Mouse (Mus musculus): ENCODE results near the gene B3gnt4. TPM values are rescaled to one million over a fixed set of nuclear protein-coding genes. Genes with fewer than 3 reads are reported as not detected.

The B3gnt4 gene
- total RNA-seq (2014; rRNA removed) (2.2 and 2.5 TPM in 2 replicates), polyA plus RNA-seq (2015; fragmentation: Nextera tagmentation; extraction: Ambion mirVana) (1.3 and 1.7 TPM in 2 replicates)

DNA sequence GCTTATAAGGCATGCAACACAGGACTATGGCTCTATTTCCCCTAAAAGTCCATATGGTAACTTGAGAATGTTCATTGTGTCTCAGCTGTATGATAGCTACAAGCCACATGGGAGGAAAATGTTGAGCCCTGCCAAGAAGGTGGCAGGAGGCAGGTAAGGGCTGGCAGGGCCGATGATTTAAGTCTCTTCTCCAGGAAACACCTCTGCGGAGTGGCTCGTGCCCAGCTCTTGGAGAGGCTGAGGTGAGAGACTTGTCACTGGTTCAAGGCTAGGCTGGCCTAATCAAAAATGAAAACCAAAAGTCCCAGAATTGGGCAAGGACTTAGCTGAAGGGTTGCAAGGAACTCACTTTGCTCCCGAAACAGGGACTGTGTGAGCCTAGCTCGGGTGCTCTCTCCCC is at the start of gene B3gnt4:
TSS of gene B3gnt4 (plus strand) at position 301 of the 400 bp plus-strand sequence.
- TF ChIP-seq CTCF (IDR thresholded peaks at IDR 0.05; ENCODE audit: low read depth): no peak
- peaks cover 1% of the 10 kb centered on the region; the same call in 1 of the 2 replicates for H3K27me3 ChIP-seq (ENCODE audit: insufficient read depth, low read length)
- H3K4me2 ChIP-seq (ENCODE audit: low read depth): peak within 1 kb of the TSS; percentile 70; the same call in 1 of the 2 replicates
- H3K4me3 ChIP-seq (ENCODE audit: low read depth, low read length): no peak within 1 kb of the TSS
- DNase-seq: no peak
- 0 out of 2 replicates have a peak, but pooled peaks cover 5% of the 10 kb centered on the region for H3K4me1 ChIP-seq (ENCODE audit: insufficient read depth)
- no peak within 1 kb of the TSS for H3K27ac ChIP-seq (ENCODE audit: low read depth, low read length)
- peaks cover 15% of the 10 kb centered on the region for H3K36me3 ChIP-seq (ENCODE audit: insufficient read depth)
- 92% methylated on average over 5 of the region's 5 CpGs for WGBS
- H3K9ac ChIP-seq: no peak within 1 kb of the TSS
- ATAC-seq: no peak
- H3K9me3 ChIP-seq (ENCODE audit: low read length): no peaks in the 10 kb centered on the region

- TF ChIP-seq CTCF (IDR thresholded peaks at IDR 0.05; ENCODE audit: low read depth): no peak
- whole genome bisulfite sequencing: 54% methylated on average over 5 of the region's 5 CpGs
Observed at GRCm38 (mm10) chr5:123461420-123461819, 48.8 kb upstream of the B3gnt4 start.

DNA sequence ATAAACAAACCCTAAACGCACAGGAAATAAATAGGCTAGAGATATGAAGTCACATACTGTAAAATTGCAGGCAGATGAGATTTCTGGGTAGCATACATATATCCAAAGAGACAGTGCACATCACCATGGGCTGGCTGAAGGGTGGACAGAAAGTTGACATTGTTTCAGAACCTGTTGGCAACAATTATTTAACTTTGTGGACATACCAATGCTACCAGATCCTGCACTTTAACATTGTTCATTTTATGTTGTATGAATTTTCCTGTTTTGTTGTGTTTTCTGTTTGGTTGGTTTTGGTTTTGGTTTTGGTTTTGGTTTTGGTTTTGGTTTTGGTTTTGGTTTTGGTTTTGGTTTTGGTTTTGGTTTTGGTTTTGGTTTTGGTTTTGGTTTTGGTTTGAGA is 45.6 kb upstream of the B3gnt4 start:
- TF ChIP-seq CTCF (IDR thresholded peaks at IDR 0.05; ENCODE audit: low read depth): no peak
- Histone ChIP-seq H3K4me1 (ENCODE audit: insufficient read depth) (no peaks in the 10 kb centered on the region), H3K27ac (ENCODE audit: low read depth, low read length) (no peak overlapping the region), H3K27me3 (ENCODE audit: insufficient read depth, low read length) (no peaks in the 10 kb centered on the region), H3K9ac (no peak overlapping the region), H3K4me3 (ENCODE audit: low read depth, low read length) (no peak overlapping the region), H3K36me3 (ENCODE audit: insufficient read depth) (no peaks in the 10 kb centered on the region), H3K9me3 (ENCODE audit: low read length) (no peaks in the 10 kb centered on the region), H3K4me2 (ENCODE audit: low read depth) (no peak overlapping the region)
- ATAC-seq: no peak
- no peak for DNase-seq
- 90% methylated on average over 1 of the region's 1 CpGs for WGBS

More at GRCm38 (mm10) chr5:123461420-123461819, 48.8 kb upstream of the B3gnt4 start:
- Histone ChIP-seq H3K4me2 (ENCODE audit: low read depth) (no peak overlapping the region), H3K4me3 (ENCODE audit: low read depth, low read length) (no peak overlapping the region), H3K27me3 (ENCODE audit: insufficient read depth, low read length) (no peaks in the 10 kb centered on the region), H3K9ac (no peak overlapping the region), H3K4me1 (ENCODE audit: insufficient read depth) (no peaks in the 10 kb centered on the region), H3K36me3 (ENCODE audit: insufficient read depth) (peaks cover 8% of the 10 kb centered on the region), H3K27ac (ENCODE audit: low read depth, low read length) (no peak overlapping the region), H3K9me3 (ENCODE audit: low read length) (no peaks in the 10 kb centered on the region)
- no peak for DNase-seq
- no peak for ATAC-seq

DNA sequence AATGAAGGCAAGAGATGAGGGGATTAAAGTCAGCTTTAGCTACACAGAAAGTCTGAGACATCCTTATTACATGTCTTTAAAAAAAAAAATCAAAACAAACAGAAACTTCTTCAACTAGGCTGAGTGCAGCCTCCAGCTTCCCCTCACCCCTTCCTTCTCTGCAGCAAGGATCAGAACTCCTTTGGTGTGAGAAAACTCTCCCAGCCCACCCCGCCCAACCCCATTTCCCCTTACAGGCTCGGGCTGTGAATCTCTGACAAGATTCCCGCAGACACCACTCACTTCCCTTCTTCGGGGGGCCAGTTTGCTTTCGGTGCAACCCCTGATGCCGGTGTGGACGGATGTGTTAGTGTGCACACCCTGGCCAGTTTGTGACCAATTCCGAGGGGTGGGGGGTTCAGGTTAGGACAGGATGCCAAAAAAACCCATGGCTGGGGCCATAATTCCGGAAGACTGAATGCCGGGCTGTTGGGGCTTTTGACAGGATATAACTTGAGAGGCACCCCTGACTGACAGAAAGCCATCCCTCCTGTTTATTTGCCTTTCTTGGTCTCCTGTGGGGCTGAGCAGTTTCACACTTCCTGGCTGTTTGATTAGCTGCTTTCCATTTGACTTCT is 39.4 kb upstream of the B3gnt4 start:
- Histone ChIP-seq H3K9me3 (ENCODE audit: low read length) (no peaks in the 10 kb centered on the region), H3K36me3 (ENCODE audit: insufficient read depth) (no peaks in the 10 kb centered on the region), H3K4me3 (ENCODE audit: low read depth, low read length) (no peak overlapping the region), H3K4me2 (ENCODE audit: low read depth) (no peak overlapping the region), H3K27ac (ENCODE audit: low read depth, low read length) (no peak overlapping the region), H3K27me3 (ENCODE audit: insufficient read depth, low read length) (no peaks in the 10 kb centered on the region), H3K9ac (no peak overlapping the region), H3K4me1 (ENCODE audit: insufficient read depth) (no peaks in the 10 kb centered on the region)
- DNase-seq (no peak), ATAC-seq (no peak)
- 75% methylated on average over 10 of the region's 10 CpGs for WGBS
- no peak for TF ChIP-seq CTCF (IDR thresholded peaks at IDR 0.05; ENCODE audit: low read depth)

- peak; percentile 85 for ATAC-seq
- no peaks in the 10 kb centered on the region for H3K36me3 ChIP-seq (ENCODE audit: insufficient read depth)
- no peaks in the 10 kb centered on the region for H3K27me3 ChIP-seq (ENCODE audit: insufficient read depth, low read length)
- H3K9ac ChIP-seq: no peak overlapping the region
- no peaks in the 10 kb centered on the region for H3K4me1 ChIP-seq (ENCODE audit: insufficient read depth)
- no peak for TF ChIP-seq CTCF (IDR thresholded peaks at IDR 0.05; ENCODE audit: low read depth)
- no peaks in the 10 kb centered on the region for H3K9me3 ChIP-seq (ENCODE audit: low read length)
- H3K27ac ChIP-seq (ENCODE audit: low read depth, low read length): no peak overlapping the region
- 45% methylated on average over 5 of the region's 5 CpGs for WGBS
- DNase-seq: peak; percentile 45
- H3K4me3 ChIP-seq (ENCODE audit: low read depth, low read length): no peak overlapping the region
- no peak overlapping the region for H3K4me2 ChIP-seq (ENCODE audit: low read depth)
Observed at GRCm38 (mm10) chr5:123473817-123474216, 36.4 kb upstream of the B3gnt4 start.

- Histone ChIP-seq H3K9ac (no peak overlapping the region), H3K4me1 (ENCODE audit: insufficient read depth) (0 out of 2 replicates have a peak, but pooled peaks cover 4% of the 10 kb centered on the region), H3K9me3 (ENCODE audit: low read length) (no peaks in the 10 kb centered on the region), H3K27ac (ENCODE audit: low read depth, low read length) (no peak overlapping the region), H3K4me3 (ENCODE audit: low read depth, low read length) (no peak overlapping the region), H3K4me2 (ENCODE audit: low read depth) (no peak overlapping the region), H3K27me3 (ENCODE audit: insufficient read depth, low read length) (no peaks in the 10 kb centered on the region), H3K36me3 (ENCODE audit: insufficient read depth) (no peaks in the 10 kb centered on the region)
- TF ChIP-seq CTCF (IDR thresholded peaks at IDR 0.05; ENCODE audit: low read depth): no peak
- no peak for ATAC-seq
- no peak for DNase-seq
- WGBS: 87% methylated on average over 11 of the region's 11 CpGs
Observed at GRCm38 (mm10) chr5:123487659-123488395, 22.4 kb upstream of the B3gnt4 start.
